Mouse (Mus musculus): ENCODE data around the gene Gsta3. TPM values are rescaled to one million over a fixed set of nuclear protein-coding genes. Genes with fewer than 3 reads are reported as not detected.
"Not testable (repeated sequence)": the region's sequence is repeated elsewhere in the genome, so short reads cannot be mapped to it uniquely, and the experiment has no call there.

Gsta3 gene
- polyA plus RNA-seq, 1 experiment from 2014 or later, result 15.6 TPM

DNA sequence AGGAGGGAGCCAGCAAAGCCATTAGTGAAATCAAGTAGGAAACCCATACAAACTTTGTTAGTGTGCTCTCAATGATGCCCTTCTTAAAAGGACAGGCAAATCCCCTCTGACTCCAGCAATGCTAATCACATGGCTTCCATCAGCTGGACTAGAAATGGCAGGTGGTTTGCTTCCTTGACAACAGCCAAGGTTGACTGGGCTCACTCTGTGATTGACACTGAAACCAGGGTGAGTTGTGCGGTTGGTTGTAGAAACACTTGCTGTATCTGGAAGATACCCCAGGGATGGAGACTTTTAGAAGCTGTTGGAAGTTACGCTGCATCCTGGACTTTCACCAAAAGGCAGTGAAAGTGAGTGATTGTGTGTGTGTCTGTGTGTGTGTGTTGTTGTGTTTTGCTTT, 44.3 kb downstream of the Gsta3 start:
- not testable (repeated sequence) for H3K36me3 ChIP-seq; H3K4me3 ChIP-seq (replicated peaks); ATAC-seq; H3K9ac ChIP-seq; H3K4me1 ChIP-seq (replicated peaks); H3K27me3 ChIP-seq (replicated peaks); H3K4me2 ChIP-seq (replicated peaks); H3K27ac ChIP-seq; H3K9me3 ChIP-seq
- 87% methylated on average over 2 of the region's 2 CpGs for WGBS

DNA sequence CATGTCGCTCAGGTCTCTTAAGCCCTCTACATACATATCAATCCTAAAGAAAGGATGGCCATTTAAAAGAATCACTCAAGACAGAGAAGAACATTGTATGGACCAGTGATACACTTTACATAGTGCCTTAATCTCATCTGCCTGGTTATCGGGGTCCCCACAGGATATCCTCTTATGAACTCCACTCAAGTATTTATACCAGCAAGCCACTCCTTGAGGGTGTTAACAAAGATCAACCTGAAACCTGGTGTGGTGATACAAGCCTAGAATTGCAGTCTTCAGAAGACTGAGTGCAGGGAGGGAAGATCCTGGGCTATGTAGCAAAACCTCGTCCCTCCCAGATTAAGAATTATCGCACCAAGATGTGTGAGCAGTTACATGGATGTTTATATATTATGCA, 51.0 kb downstream of the Gsta3 start:
- Histone ChIP-seq H3K27ac (no peak overlapping the region), H3K4me1 (replicated peaks) (no peaks in the 10 kb centered on the region), H3K4me2 (replicated peaks) (no peak overlapping the region), H3K27me3 (replicated peaks) (no peaks in the 10 kb centered on the region), H3K36me3 (no peaks in the 10 kb centered on the region), H3K9ac (no peak overlapping the region), H3K9me3 (no peaks in the 10 kb centered on the region), H3K4me3 (replicated peaks) (no peak overlapping the region)
- 88% methylated on average over 4 of the region's 4 CpGs for WGBS
- no peak for ATAC-seq

DNA sequence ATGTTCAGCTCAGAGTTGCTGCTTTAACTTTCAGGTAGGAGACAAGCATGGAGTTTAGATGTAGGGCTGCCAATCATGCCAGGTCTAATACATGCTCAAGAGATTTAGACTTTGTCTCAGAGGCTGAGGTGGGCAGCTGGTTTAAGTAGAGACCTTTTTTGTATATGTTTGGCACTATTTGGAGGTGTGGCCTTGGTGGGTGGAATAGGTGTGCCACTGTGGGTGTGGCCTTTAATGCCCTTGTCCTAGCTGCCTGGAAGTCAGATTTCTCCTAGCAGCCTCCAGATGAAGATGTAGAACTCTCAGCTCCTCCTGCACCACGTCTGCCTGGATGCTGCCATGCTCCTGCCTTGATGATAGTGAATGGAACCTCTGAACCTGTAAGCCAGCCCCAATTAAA, 52.2 kb downstream of the Gsta3 start:
- 70% methylated on average over 1 of the region's 1 CpGs for WGBS
- Histone ChIP-seq H3K4me2 (replicated peaks) (no peak overlapping the region), H3K9ac (no peak overlapping the region), H3K9me3 (no peaks in the 10 kb centered on the region), H3K27me3 (replicated peaks) (no peaks in the 10 kb centered on the region), H3K27ac (no peak overlapping the region), H3K4me3 (replicated peaks) (no peak overlapping the region), H3K36me3 (no peaks in the 10 kb centered on the region), H3K4me1 (replicated peaks) (no peaks in the 10 kb centered on the region)
- no peak for ATAC-seq

DNA sequence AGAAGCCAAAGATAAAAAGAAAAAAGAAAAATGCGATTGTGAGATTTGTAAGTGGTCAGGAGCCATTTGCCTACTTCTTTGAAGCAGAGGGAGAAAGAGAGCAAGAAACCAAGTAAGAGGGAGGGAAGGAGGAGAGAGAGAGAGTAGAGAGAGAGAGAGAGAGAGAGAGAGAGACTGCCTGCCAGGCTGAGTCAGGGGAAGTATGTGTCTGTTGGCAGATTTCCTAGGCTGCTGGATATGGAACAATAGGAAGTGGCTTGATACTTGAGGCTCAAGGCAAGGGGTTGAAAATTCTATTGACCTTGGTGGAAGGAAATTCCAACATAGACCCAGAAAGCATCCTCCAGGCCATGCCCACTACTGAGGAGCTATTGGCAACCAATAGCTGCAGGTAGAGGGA, 55.8 kb downstream of the Gsta3 start:
- no peaks in the 10 kb centered on the region for H3K27me3 ChIP-seq (replicated peaks)
- no peak overlapping the region for H3K4me3 ChIP-seq (replicated peaks)
- H3K36me3 ChIP-seq, result no peaks in the 10 kb centered on the region
- H3K27ac ChIP-seq, result no peak overlapping the region
- no peaks in the 10 kb centered on the region for H3K9me3 ChIP-seq
- no peak overlapping the region for H3K9ac ChIP-seq
- no peak overlapping the region for H3K4me2 ChIP-seq (replicated peaks)
- no peaks in the 10 kb centered on the region for H3K4me1 ChIP-seq (replicated peaks)
- no peak for ATAC-seq
- WGBS, result 87% methylated on average over 1 of the region's 1 CpGs

GRCm38 (mm10) chr1:21298114-21298513, 57.7 kb downstream of the Gsta3 start:
- ATAC-seq, result no peak
- H3K9ac ChIP-seq, result no peak overlapping the region
- no peak overlapping the region for H3K4me2 ChIP-seq (replicated peaks)
- no peaks in the 10 kb centered on the region for H3K4me1 ChIP-seq (replicated peaks)
- no peaks in the 10 kb centered on the region for H3K36me3 ChIP-seq
- no peaks in the 10 kb centered on the region for H3K9me3 ChIP-seq
- WGBS, result 89% methylated on average over 4 of the region's 4 CpGs
- H3K27ac ChIP-seq, result no peak overlapping the region
- no peak overlapping the region for H3K4me3 ChIP-seq (replicated peaks)
- H3K27me3 ChIP-seq (replicated peaks), result no peaks in the 10 kb centered on the region

- Histone ChIP-seq H3K4me1 (replicated peaks) (no peaks in the 10 kb centered on the region), H3K27ac (no peak overlapping the region), H3K27me3 (replicated peaks) (no peaks in the 10 kb centered on the region), H3K4me2 (replicated peaks) (no peak overlapping the region), H3K9me3 (no peaks in the 10 kb centered on the region), H3K9ac (no peak overlapping the region), H3K4me3 (replicated peaks) (no peak overlapping the region), H3K36me3 (no peaks in the 10 kb centered on the region)
- ATAC-seq, result no peak
- 53% methylated on average over 3 of the region's 3 CpGs for WGBS
Observed at GRCm38 (mm10) chr1:21299826-21300225, 59.4 kb downstream of the Gsta3 start.

GRCm38 (mm10) chr1:21301686-21302085, 61.3 kb downstream of the Gsta3 start:
- no peaks in the 10 kb centered on the region for H3K4me1 ChIP-seq (replicated peaks)
- WGBS, result 68% methylated on average over 3 of the region's 3 CpGs

DNA sequence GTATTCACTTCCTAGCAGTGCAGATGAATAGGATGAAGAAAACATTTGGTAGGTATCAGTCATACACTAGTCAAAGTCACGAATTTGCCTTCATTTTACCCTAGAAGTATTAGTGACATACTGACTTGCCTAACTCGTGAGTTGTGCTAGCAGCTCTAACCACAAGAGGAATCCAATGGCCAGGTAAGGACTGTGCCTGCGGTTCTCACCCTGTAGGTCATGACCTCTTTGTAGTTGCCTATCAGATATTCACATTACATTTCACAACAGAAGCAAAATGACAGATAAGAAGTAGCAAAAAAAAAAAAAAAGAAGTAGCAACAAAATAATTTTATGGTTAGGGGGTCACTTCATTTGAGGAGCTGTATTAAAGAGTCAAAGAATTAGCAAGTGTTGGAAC, 63.8 kb downstream of the Gsta3 start:
- H3K4me2 ChIP-seq (replicated peaks), result no peak overlapping the region
- H3K9me3 ChIP-seq, result no peaks in the 10 kb centered on the region
- H3K27me3 ChIP-seq (replicated peaks), result no peaks in the 10 kb centered on the region
- H3K36me3 ChIP-seq, result no peaks in the 10 kb centered on the region
- 75% methylated on average over 3 of the region's 3 CpGs for WGBS
- no peak overlapping the region for H3K27ac ChIP-seq
- H3K4me1 ChIP-seq (replicated peaks), result no peaks in the 10 kb centered on the region
- H3K9ac ChIP-seq, result no peak overlapping the region
- H3K4me3 ChIP-seq (replicated peaks), result no peak overlapping the region
- no peak for ATAC-seq

More at GRCm38 (mm10) chr1:21301686-21302085, 61.3 kb downstream of the Gsta3 start:
- Histone ChIP-seq H3K4me2 (replicated peaks) (no peak overlapping the region), H3K27me3 (replicated peaks) (no peaks in the 10 kb centered on the region), H3K9me3 (no peaks in the 10 kb centered on the region), H3K4me3 (replicated peaks) (no peak overlapping the region), H3K9ac (no peak overlapping the region), H3K36me3 (no peaks in the 10 kb centered on the region), H3K27ac (no peak overlapping the region)
- no peak for ATAC-seq

DNA sequence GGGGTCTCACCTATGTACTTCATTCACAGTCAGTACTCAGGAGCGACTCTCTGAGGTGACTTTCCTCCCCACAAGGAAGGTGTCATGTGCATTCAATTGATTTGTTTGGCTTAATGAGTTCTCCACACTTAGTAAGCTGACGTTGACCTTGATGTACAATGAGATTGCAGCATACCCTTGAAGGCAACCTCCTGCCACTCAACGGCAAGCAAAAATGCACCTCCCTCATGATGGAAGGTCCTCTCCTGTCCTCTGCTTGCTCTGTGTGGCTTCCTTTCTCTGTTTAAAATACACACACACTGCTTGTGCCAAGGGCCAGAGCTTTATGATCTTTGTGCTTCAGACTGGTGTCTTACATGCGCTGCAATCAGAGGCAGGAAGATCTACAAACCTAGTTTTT, 64.3 kb downstream of the Gsta3 start:
- no peak overlapping the region for H3K9ac ChIP-seq
- H3K4me3 ChIP-seq (replicated peaks), result no peak overlapping the region
- H3K27ac ChIP-seq, result no peak overlapping the region
- H3K36me3 ChIP-seq, result no peaks in the 10 kb centered on the region
- H3K4me2 ChIP-seq (replicated peaks), result no peak overlapping the region
- H3K4me1 ChIP-seq (replicated peaks), result no peaks in the 10 kb centered on the region
- H3K27me3 ChIP-seq (replicated peaks), result no peaks in the 10 kb centered on the region
- 82% methylated on average over 4 of the region's 4 CpGs for WGBS
- ATAC-seq, result no peak
- no peaks in the 10 kb centered on the region for H3K9me3 ChIP-seq

DNA sequence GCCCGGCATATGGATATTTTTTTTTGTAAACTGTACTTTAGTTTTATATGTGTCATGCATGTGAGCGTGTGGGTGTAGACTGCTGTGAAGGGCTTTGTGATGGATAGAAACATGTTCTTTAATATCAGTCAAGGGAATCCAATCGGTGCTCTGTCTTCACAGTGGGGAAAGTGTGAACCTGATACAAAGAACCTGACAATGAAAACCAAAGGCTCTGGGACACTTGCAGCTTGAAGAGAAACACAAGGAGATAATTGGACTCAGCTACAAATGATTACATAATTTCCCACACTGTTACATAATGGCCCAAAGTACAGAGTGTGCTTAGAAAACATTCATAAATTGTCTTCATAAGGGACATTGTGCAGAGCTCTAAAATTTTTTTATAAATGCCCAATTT, 65.1 kb downstream of the Gsta3 start:
- 89% methylated on average over 3 of the region's 3 CpGs for WGBS
- ATAC-seq, result no peak
- H3K9me3 ChIP-seq, result no peaks in the 10 kb centered on the region
- H3K9ac ChIP-seq, result no peak overlapping the region
- H3K4me3 ChIP-seq (replicated peaks), result no peak overlapping the region
- H3K4me2 ChIP-seq (replicated peaks), result no peak overlapping the region
- H3K27me3 ChIP-seq (replicated peaks), result no peaks in the 10 kb centered on the region
- H3K36me3 ChIP-seq, result no peaks in the 10 kb centered on the region
- no peak overlapping the region for H3K27ac ChIP-seq
- no peaks in the 10 kb centered on the region for H3K4me1 ChIP-seq (replicated peaks)

DNA sequence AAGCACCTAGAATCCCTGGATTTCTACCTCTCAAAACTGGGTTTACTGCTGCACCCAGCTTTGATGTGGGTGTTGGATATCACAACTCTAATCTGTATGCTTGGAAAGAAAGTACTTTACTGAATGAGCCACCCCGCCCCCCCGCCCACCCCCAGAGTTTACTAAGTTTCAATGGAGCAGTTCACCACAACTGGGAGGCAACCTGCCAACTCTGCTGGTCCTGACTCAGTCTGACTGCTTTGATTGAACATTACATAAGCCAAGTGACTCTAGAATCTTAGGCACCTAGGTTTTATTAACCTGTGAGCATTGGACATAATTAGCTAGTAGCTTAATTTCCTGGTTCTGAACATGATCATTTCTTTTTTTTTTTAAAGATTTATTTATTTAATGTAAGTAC, 73.9 kb downstream of the Gsta3 start:
- no peak overlapping the region for H3K4me2 ChIP-seq (replicated peaks)
- no peaks in the 10 kb centered on the region for H3K9me3 ChIP-seq
- ATAC-seq, result no peak

More for the DNA sequence above, 73.9 kb downstream of the Gsta3 start:
- H3K4me1 ChIP-seq (replicated peaks), result no peaks in the 10 kb centered on the region
- WGBS, result 94% methylated on average over 2 of the region's 2 CpGs
- H3K27ac ChIP-seq, result no peak overlapping the region
- no peak overlapping the region for H3K4me3 ChIP-seq (replicated peaks)
- H3K9ac ChIP-seq, result no peak overlapping the region
- no peaks in the 10 kb centered on the region for H3K36me3 ChIP-seq
- no peaks in the 10 kb centered on the region for H3K27me3 ChIP-seq (replicated peaks)

Measured in intestine, embryonic 15.5 days (tissue).